Mouse (Mus musculus) liver, embryonic 14.5 days (tissue): ENCODE results near the gene Dtx3. TPM values are rescaled to one million over a fixed set of nuclear protein-coding genes. Genes with fewer than 3 reads are reported as not detected.
"Not testable (repeated sequence)": the region's sequence is repeated elsewhere in the genome, so short reads cannot be mapped to it uniquely, and the experiment has no call there.

ENCODE experiments used
- ATAC-seq: fragments of 200-750 bp; cut with Nextera tagmentation; 2 replicates; pipeline ENCODE4 v1.8.0; 2017; ENCODE audit warnings: moderate number of reproducible peaks, mild to moderate bottlenecking, moderate library complexity; ENCODE audit not compliant: insufficient read depth
- DNase-seq, 3 experiments: peaks; one replicate each; pipeline ENCODE4 v3.0.0-alpha.2; 2012 to 2013; ENCODE audit warnings: low read depth in 3 of 3, low spot score in 3 of 3
- H3K27ac ChIP-seq: fragments of 300-500 bp; sonication (generic); 2 replicates; pipeline ENCODE4 v1.5.1; 2014; ENCODE audit warnings: moderate library complexity, mild to moderate bottlenecking, control low read depth, inconsistent platforms
- H3K27me3 ChIP-seq: fragments of 300-500 bp; sonication (generic); 2 replicates; pipeline ENCODE4 v1.6.1; 2014; ENCODE audit warnings: mild to moderate bottlenecking, low read length, moderate library complexity; ENCODE audit not compliant: control insufficient read depth, insufficient read depth
- H3K36me3 ChIP-seq: fragments of 300-500 bp; sonication (generic); replicated peaks from 2 replicates; pipeline ENCODE4 v1.6.1; 2014; ENCODE audit warnings: low read depth; ENCODE audit not compliant: control insufficient read depth, insufficient read depth
- H3K4me1 ChIP-seq, 2 experiments: fragments of 200-500 bp in 1 of 2; fragments of 300-500 bp in 1 of 2; sonication (generic) in 1 of 2; replicated peaks; 2 replicates each; pipeline ENCODE4 v1.6.1; 2012 to 2014; ENCODE audit warnings: antibody characterized with exemption in 1 of 2, inconsistent platforms in 1 of 2, low read length in 1 of 2; ENCODE audit not compliant: control insufficient read depth in 2 of 2, insufficient read depth in 2 of 2
- H3K4me2 ChIP-seq: fragments of 300-500 bp; sonication (generic); 2 replicates; pipeline ENCODE4 v1.6.1; 2014; ENCODE audit warnings: low read depth, mild to moderate bottlenecking, control low read depth, moderate library complexity
- H3K4me3 ChIP-seq, 2 experiments: fragments of 200-500 bp in 1 of 2; fragments of 300-500 bp in 1 of 2; sonication (generic) in 1 of 2; 2 replicates each; pipeline ENCODE4 v1.5.1; 2012 to 2014; ENCODE audit warnings: low read depth in 2 of 2, low read length in 2 of 2, mild to moderate bottlenecking in 2 of 2, control low read depth in 1 of 2, inconsistent platforms in 1 of 2, moderate library complexity in 1 of 2; ENCODE audit not compliant: insufficient read depth in 1 of 2
- H3K9ac ChIP-seq: fragments of 300-500 bp; sonication (generic); replicated peaks from 2 replicates; pipeline ENCODE4 v1.6.1; 2014; ENCODE audit warnings: mild to moderate bottlenecking, control low read depth, moderate library complexity
- H3K9me3 ChIP-seq: fragments of 300-500 bp; sonication (generic); 2 replicates; pipeline ENCODE4 v1.6.1; 2016; ENCODE audit warnings: low read length, mixed read lengths; ENCODE audit not compliant: control insufficient read depth
- CTCF ChIP-seq: IDR thresholded peaks from 2 replicates; pipeline ENCODE4 v1.5.1; 2016; ENCODE audit warnings: antibody characterized with exemption, low read depth, control low read depth
- EP300 ChIP-seq: IDR thresholded peaks from 2 replicates; pipeline ENCODE4 v1.6.1; 2016; ENCODE audit warnings: antibody characterized with exemption, low read depth
- WGBS: fragments of 180-500 bp; shearing (Covaris S2); extraction: QIAGEN DNeasy Blood & Tissue Kit; methylation state at CpG from one replicate; pipeline ENCODE4 v1.1.7; 2014; ENCODE audit not compliant: insufficient replicate concordance; 5-methylcytosine and 5-hydroxymethylcytosine counted together
- polyA plus RNA-seq, 2 experiments: library from polyadenylated mRNA; depleted of rRNA in 1 of 2; stranded (reverse) in 1 of 2; unstranded in 1 of 2; fragments of >200 nt; fragmentation: Nextera tagmentation in 1 of 2; extraction: Ambion mirVana in 1 of 2; gene quantifications; 2 replicates each; pipeline versions ENCODE4 v1.2.1 to v1.2.3; 2012 to 2014

Dtx3 gene
- polyA plus RNA-seq, 2 experiments, result 11.2 to 35.9 TPM

DNA sequence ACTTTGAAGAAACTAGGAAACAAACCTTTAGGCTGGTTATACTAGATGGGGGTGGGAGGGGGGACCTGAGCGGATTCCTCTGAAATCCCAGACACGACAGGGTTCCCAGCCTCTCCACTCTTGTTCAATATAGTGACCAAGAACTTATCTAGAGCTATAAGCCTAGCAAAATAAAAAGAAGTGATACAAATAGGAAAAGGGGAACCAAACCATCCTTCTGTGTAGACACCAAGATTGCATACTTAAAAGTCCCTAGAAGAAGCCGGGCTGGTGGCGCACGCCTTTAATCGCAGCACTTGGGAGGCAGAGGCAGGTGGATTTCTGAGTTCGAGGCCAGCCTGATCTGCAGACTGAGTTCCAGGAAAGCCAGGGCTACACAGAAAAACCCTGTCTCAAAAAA is 42.2 kb downstream of the Dtx3 start:
- Histone ChIP-seq H3K9me3 (no peaks in the 10 kb centered on the region), H3K4me1 (peaks cover 0 to 9% of the 10 kb centered on the region in 2 experiments; a peak in 2 of 4 replicates), H3K27me3 (no peaks in the 10 kb centered on the region), H3K4me3 (no peak overlapping the region), H3K9ac (no peak overlapping the region), H3K4me2 (no peak overlapping the region), H3K36me3 (no peaks in the 10 kb centered on the region), H3K27ac (no peak overlapping the region)
- WGBS, result 82% methylated on average over 7 of the region's 7 CpGs
- DNase-seq, result no peak
- TF ChIP-seq EP300 (no peak), CTCF (no peak)
- no peak for ATAC-seq

DNA sequence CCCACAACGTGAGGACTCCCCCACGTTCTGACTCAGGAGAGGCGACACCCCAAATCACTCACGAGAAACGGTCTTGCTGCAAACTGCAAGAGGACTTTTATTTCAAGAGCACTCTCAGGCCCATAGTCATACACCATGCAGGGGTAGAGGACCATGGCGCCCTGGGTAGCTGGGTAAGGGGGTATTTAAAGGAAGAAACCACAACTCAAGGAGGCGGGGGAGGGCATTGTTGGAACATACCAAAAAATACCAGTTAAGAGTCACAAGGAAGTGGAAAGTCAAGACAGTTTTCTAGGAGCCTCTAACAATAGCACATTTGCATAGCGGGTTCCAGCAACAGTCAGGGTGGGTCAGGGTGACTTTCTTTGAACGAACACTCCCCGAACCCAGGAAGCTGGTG is 43.0 kb downstream of the Dtx3 start:
- not testable (repeated sequence) for H3K9ac ChIP-seq, DNase-seq, H3K9me3 ChIP-seq, H3K27ac ChIP-seq, H3K27me3 ChIP-seq, H3K4me1 ChIP-seq, H3K36me3 ChIP-seq, H3K4me2 ChIP-seq, H3K4me3 ChIP-seq, ATAC-seq
- WGBS, result 70% methylated on average over 10 of the region's 10 CpGs

DNA sequence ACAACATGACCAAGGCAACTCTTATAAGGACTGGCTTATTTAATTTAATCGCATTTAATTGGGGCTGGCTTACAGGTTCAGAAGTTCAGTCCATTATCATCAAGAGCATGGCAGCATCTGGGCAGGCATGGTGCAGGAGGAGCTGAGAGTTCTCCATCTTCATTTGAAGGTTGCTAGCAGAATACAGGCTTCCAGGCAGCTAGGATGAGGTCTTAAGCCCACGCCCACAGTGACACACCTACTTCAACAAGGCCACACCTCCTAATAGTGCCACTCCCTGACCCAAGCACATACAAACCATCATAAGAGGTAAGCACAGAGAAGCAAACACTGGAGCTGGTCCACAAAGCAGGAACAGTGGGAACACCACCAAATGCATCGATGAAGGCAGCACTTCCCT is 44.3 kb downstream of the Dtx3 start:
- not testable (repeated sequence) for H3K27me3 ChIP-seq, DNase-seq, H3K27ac ChIP-seq, H3K9ac ChIP-seq, H3K4me3 ChIP-seq, H3K9me3 ChIP-seq, H3K4me2 ChIP-seq, H3K4me1 ChIP-seq, H3K36me3 ChIP-seq, ATAC-seq
- WGBS, result 76% methylated on average over 3 of the region's 3 CpGs

DNA sequence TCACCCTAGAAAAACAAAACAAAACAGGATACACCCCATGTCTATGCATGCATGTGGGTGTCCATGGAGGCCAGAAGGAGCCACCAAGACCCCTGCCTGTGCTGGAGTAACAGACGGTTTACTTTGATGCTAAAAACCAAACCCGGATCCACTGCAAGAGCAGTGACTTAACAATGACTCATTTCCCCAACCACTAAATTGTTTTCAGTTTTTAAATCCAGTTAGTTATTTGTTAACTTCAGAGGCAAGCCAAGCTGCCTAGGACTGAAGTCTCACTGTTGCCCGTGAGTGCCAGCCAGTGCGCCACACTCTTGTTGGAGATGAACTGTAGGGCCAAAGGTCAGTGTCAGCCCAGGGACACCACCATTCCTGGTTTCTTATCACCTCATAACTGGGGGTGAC is 45.1 kb downstream of the Dtx3 start:
- ATAC-seq (no peak), DNase-seq (no peak)
- Histone ChIP-seq H3K36me3 (no peaks in the 10 kb centered on the region), H3K27ac (no peak overlapping the region), H3K27me3 (no peaks in the 10 kb centered on the region), H3K9ac (no peak overlapping the region), H3K4me2 (no peak overlapping the region), H3K9me3 (no peaks in the 10 kb centered on the region), H3K4me1 (peaks cover 0 to 7% of the 10 kb centered on the region in 2 experiments; a peak in 1 of 4 replicates), H3K4me3 (no peak overlapping the region)
- WGBS, result 58% methylated on average over 4 of the region's 4 CpGs
- TF ChIP-seq EP300 (no peak), CTCF (no peak)

DNA sequence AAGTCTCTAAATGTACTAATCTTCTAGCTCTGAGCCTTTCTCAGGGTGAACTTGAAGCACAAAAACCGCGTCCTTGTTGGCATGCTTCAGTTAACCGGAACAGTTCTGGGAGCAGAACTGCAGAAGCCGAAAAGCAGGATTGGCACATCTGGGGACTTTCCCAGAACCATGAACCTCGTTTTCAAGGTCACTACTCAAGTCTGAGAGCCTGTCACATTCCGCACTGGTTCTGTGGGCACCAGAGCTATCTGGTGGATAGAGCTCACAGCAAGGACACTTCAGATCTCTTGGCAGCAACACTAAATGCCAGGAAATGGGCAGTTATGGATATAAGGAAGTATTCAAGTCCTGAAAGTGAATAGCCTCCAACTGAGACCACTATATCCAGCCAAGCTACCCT is 48.4 kb downstream of the Dtx3 start:
- Histone ChIP-seq H3K4me2 (no peak overlapping the region), H3K9ac (no peak overlapping the region), H3K27me3 (no peaks in the 10 kb centered on the region), H3K4me1 (peaks cover 0 to 5% of the 10 kb centered on the region in 2 experiments; a peak in 1 of 4 replicates), H3K9me3 (no peaks in the 10 kb centered on the region), H3K4me3 (no peak overlapping the region), H3K27ac (no peak overlapping the region), H3K36me3 (no peaks in the 10 kb centered on the region)
- ATAC-seq (no peak), DNase-seq (no peak)
- TF ChIP-seq CTCF, result no peak
- 64% methylated on average over 6 of the region's 6 CpGs for WGBS

DNA sequence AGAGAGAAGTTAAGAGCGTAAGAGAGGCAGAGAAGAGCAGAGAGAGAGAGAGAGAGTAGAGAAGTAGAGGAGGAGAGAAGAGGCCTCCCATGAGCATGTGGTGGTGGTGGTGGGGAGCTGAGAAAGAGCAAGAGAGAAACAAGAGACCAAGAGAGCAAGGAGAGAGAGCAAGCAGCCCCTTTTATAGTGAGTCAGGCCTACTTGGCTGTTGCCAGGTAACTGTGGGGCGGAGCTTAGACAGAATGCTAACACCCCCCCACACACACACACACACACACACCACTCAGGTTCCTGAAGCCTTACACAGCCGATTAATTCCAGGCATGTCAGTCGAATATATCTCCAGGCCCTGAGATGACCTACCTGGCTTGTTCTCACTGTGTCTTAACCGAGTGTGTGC is 50.2 kb downstream of the Dtx3 start:
- WGBS, result 67% methylated on average over 5 of the region's 5 CpGs
- H3K9ac ChIP-seq, result no peak overlapping the region
- no peaks in the 10 kb centered on the region for H3K36me3 ChIP-seq
- no peak for DNase-seq
- 0 out of 4 replicates have a peak, but pooled peaks cover 0 to 2% of the 10 kb centered on the region in 2 experiments for H3K4me1 ChIP-seq
- no peak overlapping the region for H3K27ac ChIP-seq
- H3K27me3 ChIP-seq, result no peaks in the 10 kb centered on the region
- TF ChIP-seq CTCF (no peak), EP300 (no peak)
- ATAC-seq, result no peak
- H3K9me3 ChIP-seq, result no peaks in the 10 kb centered on the region
- no peak overlapping the region for H3K4me3 ChIP-seq
- H3K4me2 ChIP-seq, result no peak overlapping the region
